Mouse (Mus musculus): Measurements from ENCODE around the gene Arv1.

The Arv1 gene

DNA sequence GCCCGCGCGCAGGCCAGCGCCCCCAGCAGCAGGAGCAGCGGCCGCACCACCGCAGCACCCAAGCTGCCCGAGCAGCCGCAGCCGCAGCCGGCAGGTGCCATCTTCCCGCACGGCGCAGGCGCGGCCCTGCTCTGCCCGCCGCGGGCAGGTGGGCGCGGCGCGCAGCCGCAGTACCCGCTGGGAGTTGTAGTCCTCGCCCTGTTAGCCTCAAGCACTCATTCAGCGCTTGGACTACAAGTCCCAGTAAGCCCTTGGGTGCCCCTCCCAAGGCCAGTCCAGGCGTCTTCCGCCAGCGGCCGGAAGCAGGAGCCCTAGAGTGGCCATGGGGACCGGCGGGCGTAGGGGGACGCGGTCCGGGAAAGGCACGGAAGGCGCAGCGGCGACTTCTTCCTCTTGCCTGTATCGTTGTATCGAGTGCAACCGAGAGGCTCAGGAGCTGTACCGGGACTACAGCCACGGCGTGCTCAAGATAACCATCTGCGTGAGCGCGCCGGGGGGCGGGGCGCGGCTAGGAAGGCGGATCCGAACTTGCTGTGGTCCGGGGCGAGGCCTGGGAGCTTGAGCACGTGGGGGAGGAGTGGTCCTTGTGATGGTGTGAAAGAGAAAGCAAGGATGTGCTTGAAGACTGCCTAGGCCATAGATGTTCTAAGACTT lies at the start of gene Arv1, which contains the start of gene Ttc13:
Gene Arv1, plus strand, starts transcription at position 278 of the 654 bp plus-strand sequence.
Gene Ttc13, minus strand, starts transcription at position 122 of the 654 bp plus-strand sequence.
- peak; percentile 96 for DNase-seq

- no peak for DNase-seq
Observed at GRCm38 (mm10) chr8:124672345-124672744, 49.6 kb upstream of the Arv1 start.

DNA sequence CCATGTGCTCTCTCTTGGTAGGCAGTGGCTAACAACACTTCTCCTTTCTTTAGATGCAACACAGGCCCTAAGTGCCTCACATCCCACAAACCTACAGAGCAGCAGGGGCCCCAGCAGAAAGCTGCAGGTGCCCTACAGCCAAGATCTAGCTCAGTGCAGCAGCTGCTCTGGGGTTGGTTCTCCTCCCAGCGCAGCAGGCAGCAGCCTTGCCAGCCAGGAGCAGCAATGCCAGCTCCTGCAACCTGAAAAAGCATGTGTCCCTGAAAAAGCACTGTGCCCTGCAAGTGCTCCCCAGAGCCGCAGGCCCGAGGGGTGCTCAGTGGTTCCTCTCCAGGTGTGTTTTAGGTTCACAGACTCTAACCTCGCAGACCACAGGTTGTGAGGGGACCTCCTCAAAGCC lies 45.3 kb upstream of the Arv1 start:
- DNase-seq = no peak

- DNase-seq = peak; percentile 35
Observed at GRCm38 (mm10) chr8:124677078-124677477, 44.9 kb upstream of the Arv1 start.

DNA sequence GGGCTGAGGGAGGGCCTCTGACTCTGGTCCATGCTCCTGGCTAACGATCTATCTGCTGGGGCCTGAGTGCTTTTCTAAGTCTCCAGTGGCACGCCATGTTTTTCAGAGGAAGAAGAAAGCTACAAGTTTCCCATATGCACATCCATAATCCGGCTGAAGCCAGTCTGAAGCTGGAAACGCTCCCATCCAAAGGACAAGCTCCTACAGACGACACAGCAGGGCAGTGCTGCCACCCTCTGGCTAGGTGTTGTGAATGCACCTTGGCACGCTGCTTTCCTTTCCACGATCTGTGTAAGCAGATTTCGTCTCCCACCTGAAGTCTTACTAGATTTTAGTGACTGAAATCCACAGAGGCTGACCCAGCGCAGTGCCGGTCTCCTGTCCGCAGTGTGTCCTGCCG lies 44.5 kb upstream of the Arv1 start:
- DNase-seq = peak; percentile 84

- no peak for DNase-seq
Observed at GRCm38 (mm10) chr8:124678246-124678645, 43.7 kb upstream of the Arv1 start.

DNA sequence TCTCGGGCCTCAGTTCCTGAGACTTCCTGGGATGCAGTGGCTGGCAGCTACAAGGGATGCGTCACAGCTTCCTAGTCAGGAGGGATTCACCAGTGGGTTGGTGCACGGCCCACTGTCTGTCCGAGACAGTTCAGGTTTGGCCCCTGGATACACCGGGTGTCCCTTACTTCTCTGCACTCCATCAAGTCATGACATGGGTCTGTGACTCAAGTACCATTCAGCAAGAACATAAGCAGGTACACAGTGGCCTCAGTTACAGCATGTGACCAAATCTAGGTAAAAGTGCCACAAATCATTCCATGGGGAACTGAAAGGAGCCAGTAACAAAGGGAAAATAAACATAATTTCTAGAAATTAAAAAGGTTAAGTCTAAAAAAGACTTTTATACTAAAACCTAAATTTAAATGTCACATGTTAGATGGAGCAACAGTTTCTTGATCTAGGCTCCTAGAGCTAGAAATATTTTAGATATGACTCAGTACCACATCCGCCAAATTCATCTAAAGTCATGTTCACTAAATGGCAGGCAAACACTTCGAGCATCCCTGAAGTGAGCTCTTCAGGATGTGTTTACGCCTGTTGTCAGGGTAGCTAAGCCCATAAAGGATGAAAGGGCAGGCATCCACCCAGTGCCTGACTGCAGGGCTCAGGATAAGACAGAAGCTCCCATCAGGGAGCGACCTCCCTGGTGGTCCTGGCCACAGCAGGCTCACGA lies 40.7 kb upstream of the Arv1 start:
- DNase-seq = no peak

DNA sequence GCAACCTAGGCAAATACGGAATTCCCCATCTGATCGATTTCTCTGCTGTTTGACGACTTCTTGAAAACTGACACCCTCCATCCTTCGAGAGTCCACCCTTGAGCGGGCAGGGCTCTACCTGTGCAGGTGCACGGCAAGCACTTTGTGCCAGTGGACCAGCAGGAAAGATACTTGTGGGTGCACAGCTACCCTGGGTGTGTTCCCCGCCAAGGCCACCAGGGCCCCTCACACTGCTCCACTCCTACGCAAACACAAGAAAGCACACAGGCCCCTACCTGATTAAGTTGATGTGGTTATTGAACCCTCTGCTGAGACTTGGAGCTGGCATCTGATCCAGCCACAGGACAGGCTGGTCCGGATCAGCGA lies 40.2 kb upstream of the Arv1 start:
- no peak for DNase-seq

DNA sequence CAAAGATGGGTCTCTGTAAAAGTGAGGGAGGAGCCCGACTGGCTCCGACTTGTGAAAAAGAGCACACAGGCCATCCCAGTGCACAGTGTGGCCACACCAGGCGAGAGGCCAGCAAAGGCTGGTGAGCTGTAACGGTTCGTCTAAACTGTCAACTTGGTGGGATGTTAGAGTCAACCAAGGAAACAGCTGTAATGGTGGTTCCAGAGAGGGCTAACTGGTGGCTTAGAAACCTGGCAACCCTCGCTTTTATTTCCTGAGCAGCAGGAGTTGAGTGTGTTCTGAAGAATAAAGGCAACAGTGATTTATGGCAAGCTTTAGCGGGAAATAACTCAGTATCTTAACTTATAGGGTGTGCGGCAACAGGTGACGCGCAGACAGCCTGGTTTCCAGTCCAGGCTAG lies 39.7 kb upstream of the Arv1 start:
- no peak for DNase-seq

DNA sequence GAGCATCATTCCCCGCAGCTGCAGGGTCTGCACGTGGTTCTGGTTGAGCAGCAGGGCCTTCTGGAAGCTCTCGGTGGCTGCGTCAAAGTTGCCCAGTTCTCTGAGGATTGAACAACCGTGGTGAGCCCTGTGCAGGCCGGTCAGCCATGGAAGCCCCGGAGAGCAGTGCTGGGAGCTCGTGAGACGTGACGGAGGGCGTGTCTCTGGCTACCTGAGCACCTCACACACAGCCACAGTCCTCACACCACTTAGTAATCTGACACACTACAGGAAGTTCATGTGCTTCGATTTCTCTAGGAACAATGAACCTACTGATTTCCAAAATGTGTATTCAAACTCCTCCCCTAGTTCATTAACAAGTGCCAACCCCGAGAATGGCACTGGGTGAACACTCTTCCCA lies 33.0 kb upstream of the Arv1 start:
- DNase-seq = no peak

GRCm38 (mm10) chr8:124691706-124692105 lies 30.2 kb upstream of the Arv1 start:
- DNase-seq = no peak

GRCm38 (mm10) chr8:124695424-124696100 lies 26.4 kb upstream of the Arv1 start:
- DNase-seq = no peak

DNA sequence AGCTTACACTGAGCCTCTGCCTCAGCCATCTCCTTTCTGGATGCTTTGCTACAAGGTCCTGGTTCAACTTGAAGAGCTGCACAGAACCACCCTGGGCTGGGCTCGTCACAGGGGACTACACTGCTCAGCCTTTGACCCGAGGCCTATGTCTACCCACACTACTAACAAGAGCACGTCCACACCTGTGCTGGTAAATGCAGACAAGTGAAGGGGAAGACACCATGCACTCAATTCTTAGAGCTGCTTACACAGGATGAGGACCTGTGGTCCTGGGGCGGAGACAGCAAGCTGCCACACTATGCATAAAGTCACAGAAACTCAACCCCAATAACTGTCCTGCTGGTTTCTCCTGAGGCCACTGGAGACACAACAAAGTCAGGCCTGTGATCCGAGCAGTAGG lies 21.7 kb upstream of the Arv1 start:
- DNase-seq = no peak

GRCm38 (mm10) chr8:124701023-124701422 lies 20.9 kb upstream of the Arv1 start:
- no peak for DNase-seq

DNA sequence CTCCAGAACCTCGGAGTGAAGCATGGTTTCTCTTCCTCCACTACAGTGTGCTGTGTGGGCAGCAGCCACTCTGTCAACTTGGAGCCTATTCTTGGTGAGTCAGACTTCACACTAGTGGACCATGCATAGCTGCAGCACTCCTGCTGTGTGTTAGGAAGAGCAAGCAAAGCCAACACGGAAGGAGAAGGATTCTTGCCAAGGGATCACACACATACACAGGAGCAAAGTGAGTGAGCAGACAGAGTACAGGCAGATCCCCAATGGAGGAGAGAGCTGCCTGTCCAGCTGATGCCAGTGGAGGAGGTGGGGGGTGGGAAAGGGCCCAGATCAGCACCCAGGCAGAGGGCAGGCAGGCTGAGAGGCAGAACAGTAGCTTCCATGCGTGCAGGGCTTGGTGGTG lies 19.8 kb upstream of the Arv1 start:
- DNase-seq = no peak

DNA sequence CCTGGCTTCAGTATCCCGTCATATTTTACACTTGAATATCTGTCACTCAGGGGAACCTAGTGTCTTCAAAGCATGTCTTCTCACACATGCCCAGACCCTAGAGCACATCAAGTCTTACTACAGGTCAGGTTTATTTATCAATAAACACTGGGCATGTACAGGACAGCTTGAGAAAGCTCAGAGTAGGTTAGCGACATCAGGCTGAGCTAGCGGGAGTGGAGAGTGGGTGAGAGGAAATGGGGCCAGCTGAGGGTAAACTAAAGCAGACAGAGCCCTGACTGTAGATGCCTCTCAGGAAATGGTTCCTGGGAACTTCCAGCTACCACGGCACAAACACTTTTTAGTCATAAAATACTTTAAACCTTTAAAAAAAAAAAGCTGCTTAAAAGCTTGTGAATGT lies 18.4 kb upstream of the Arv1 start:
- no peak for DNase-seq

DNA sequence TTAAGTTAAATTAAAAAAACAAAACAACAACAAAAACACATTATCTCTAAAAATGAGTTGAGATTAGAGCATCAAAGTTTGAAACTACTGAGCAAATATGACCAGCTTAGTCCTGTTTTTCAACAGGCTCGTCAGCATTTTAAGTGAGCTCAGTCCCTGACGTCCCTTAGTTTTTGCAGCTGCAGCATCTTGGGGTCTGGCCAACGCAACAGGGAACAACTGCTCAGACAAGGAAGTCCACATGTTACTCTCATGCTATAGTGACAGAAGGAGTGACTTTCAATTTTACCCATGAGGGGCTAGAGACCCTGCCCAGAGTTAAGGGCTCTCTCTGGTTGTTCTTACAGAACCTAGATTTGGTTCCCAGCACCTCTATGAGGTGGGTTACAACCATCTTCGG lies 17.6 kb upstream of the Arv1 start:
- DNase-seq = no peak

DNA sequence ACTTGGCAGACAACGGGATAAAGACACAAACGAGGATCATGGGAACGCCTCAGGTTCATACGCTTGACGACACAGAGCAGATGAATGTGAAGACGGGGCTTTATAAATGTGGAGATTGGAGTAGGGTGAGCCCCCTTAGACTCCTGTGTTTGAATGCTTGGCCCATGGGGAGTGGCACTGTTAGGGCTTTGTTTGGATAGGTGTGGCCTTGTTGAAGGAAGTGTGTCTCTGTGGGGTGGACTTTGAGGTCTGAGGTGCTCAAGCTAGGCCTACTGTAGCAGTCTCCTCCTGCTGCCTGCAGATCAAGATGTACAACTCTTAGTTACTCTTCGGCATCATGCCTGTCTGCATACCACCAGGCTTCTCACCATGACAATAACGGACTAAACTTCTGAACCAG lies 16.1 kb upstream of the Arv1 start:
- no peak for DNase-seq

DNA sequence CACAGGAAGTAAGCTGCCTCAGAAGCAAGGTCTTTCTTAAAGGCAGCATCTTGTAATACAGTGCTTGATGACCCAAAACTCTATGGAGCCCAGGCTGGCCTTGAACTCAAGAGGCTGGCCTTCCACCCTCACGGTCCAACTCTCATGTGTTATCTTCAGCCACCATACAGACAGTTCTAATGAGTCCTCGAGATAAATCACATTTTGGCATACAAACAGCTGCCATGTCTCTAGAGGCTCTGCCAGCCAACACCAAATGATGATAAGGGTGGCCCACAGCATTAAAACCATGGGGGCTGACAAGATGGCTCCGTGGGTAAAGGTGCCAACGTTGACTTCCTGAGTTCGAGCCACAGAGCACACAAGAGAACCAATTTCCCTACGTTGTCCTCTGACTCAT lies 8.7 kb upstream of the Arv1 start:
- no peak for DNase-seq

GRCm38 (mm10) chr8:124715736-124716135 lies 6.2 kb upstream of the Arv1 start:
- no peak for DNase-seq

GRCm38 (mm10) chr8:124720133-124720532 lies 1.8 kb upstream of the Arv1 start:
- DNase-seq = no peak

GRCm38 (mm10) chr8:124720938-124721861 lies 739 bp upstream of the Arv1 start:
- DNase-seq = no peak

- DNase-seq = no peak
Observed at GRCm38 (mm10) chr8:124724301-124724700, 2.4 kb downstream of the Arv1 start.
